Mouse (Mus musculus) forebrain, postnatal 0 days (tissue): ENCODE measurements around the gene Fam207a. TPM values are rescaled to one million over a fixed set of nuclear protein-coding genes. Genes with fewer than 3 reads are reported as not detected.
A peak's percentile ranks its signal among the peaks of the same experiment; 100 is the strongest.

Experiments
- ATAC-seq: fragments of 200-750 bp; cut with Nextera tagmentation; 2 replicates; pipeline ENCODE4 v1.8.0; 2017; ENCODE audit warnings: mild to moderate bottlenecking, moderate library complexity
- DNase-seq: peaks from one replicate; pipeline ENCODE4 v3.0.0-alpha.2; 2015
- H3K27ac ChIP-seq: fragments of 300-500 bp; sonication (generic); 2 replicates; pipeline ENCODE4 v1.5.1; 2014; ENCODE audit warnings: low read depth, mild to moderate bottlenecking, antibody characterized with exemption, low read length, moderate library complexity, mixed read lengths
- H3K27me3 ChIP-seq: fragments of 300-500 bp; sonication (generic); 2 replicates; pipeline ENCODE4 v1.6.1; 2014; ENCODE audit warnings: mild to moderate bottlenecking, low read length, mixed read lengths; ENCODE audit not compliant: insufficient read depth
- H3K36me3 ChIP-seq: fragments of 300-500 bp; sonication (generic); 2 replicates; pipeline ENCODE4 v1.6.1; 2014; ENCODE audit warnings: mild to moderate bottlenecking, moderate library complexity; ENCODE audit not compliant: insufficient read depth
- H3K4me1 ChIP-seq: fragments of 300-500 bp; sonication (generic); 2 replicates; pipeline ENCODE4 v1.6.1; 2014; ENCODE audit warnings: antibody characterized with exemption; ENCODE audit not compliant: insufficient read depth
- H3K4me2 ChIP-seq: fragments of 300-500 bp; sonication (generic); 2 replicates; pipeline ENCODE4 v1.6.1; 2014; ENCODE audit warnings: low read depth, mild to moderate bottlenecking, moderate library complexity
- H3K4me3 ChIP-seq: fragments of 300-500 bp; sonication (generic); 2 replicates; pipeline ENCODE4 v1.5.1; 2014; ENCODE audit warnings: low read depth, low read length, mixed read lengths
- H3K9ac ChIP-seq: fragments of 300-500 bp; sonication (generic); 2 replicates; pipeline ENCODE4 v1.6.1; 2014; ENCODE audit warnings: mild to moderate bottlenecking
- H3K9me3 ChIP-seq: fragments of 300-500 bp; sonication (generic); 2 replicates; pipeline ENCODE4 v1.6.1; 2016; ENCODE audit warnings: low read length
- CTCF ChIP-seq: sonication (generic); IDR thresholded peaks from 2 replicates; pipeline ENCODE4 v1.5.1; 2016; ENCODE audit warnings: antibody characterized with exemption, control low read depth, low read depth
- WGBS: fragments of 180-500 bp; shearing (Covaris S2); extraction: QIAGEN DNeasy Blood & Tissue Kit; methylation state at CpG from one replicate; pipeline ENCODE4 v1.1.7; 2014; 5-methylcytosine and 5-hydroxymethylcytosine counted together
- polyA plus RNA-seq: library from polyadenylated mRNA; unstranded; fragments of >200 nt; fragmentation: Nextera tagmentation; extraction: Ambion mirVana; gene quantifications from 2 replicates; pipeline ENCODE4 v1.2.1, GENCODE M21; 2015
- total RNA-seq: library from RNA; depleted of rRNA; stranded (reverse); fragments of >200 nt; gene quantifications from 2 replicates; pipeline ENCODE4 v1.2.3, GENCODE M21; 2014

Gene Fam207a
- total and polyA plus RNA-seq, 2 experiments from 2014 or later: 34.9 to 42.2 TPM

DNA sequence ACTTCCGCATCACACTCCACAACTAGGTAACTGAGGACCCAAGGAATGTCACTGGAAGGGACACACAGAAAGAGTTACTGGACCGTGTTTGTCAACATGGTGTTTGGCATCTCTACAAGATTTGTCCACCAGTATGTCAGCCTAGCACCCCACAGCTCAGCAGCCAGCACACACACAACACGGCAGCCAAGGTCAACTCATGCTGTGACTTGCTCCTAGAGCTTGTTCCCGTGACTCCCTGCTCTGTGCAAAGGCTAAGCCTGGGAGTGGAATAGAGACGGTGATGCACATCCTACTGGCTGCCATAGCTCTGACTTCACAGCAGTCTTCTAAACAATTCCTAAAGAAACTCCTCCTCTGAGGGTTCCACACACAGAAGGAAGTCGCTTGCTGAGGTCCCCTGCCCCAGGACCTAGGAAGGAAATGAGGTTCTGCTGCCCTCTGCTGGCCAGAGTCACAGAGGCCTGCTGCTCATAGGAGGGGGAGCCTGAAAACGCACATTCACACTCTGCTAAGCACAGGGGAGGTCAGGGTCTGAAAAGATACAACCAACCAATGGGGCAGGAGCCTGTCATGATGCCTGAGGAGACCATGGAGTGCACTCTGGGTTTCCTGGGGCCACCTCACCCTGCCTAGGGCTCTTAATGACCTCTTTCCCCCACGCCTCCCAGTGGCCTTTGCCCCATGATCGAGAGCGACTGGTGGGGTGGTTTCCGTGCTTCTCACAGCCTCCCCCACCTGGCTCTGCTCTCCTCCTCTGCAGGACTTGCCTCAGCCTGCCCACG is 6.0 kb downstream of the Fam207a start:
- H3K4me2 ChIP-seq: no peak overlapping the region
- peak; percentile 94 for ATAC-seq
- peak; percentile 88 for DNase-seq
- H3K27ac ChIP-seq: no peak overlapping the region
- no peak overlapping the region for H3K9ac ChIP-seq
- no peak overlapping the region for H3K4me3 ChIP-seq
- H3K4me1 ChIP-seq: no peaks in the 10 kb centered on the region; the same call in 1 of the 2 replicates
- 48% methylated on average over 12 of the region's 12 CpGs for WGBS
- H3K27me3 ChIP-seq: no peaks in the 10 kb centered on the region
- peaks cover 57% of the 10 kb centered on the region for H3K36me3 ChIP-seq
- peak; percentile 96 for TF ChIP-seq CTCF
- H3K9me3 ChIP-seq: no peaks in the 10 kb centered on the region

DNA sequence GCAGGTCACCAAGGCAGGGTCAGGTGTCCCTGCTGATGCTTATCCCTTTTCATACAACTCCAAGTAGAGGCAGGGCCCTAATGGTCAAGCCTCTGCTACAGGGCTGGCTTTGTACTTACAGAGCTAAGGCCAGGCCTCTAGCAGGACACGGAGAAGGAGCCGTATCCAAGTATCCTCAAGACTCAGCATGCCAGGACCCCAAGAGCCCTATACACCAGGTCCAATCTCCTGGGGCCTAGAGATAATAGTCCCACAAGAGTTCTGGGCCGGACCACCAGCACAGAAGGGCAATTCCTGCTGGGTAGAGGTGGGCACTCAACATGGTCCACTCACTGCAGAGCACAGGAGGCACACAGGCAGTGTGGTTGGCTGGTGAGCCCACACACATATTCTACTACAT is 6.8 kb downstream of the Fam207a start:
- Histone ChIP-seq H3K4me1 (no peaks in the 10 kb centered on the region), H3K36me3 (peaks cover 53% of the 10 kb centered on the region), H3K4me3 (no peak overlapping the region), H3K9ac (no peak overlapping the region), H3K9me3 (no peaks in the 10 kb centered on the region), H3K4me2 (no peak overlapping the region), H3K27me3 (no peaks in the 10 kb centered on the region), H3K27ac (no peak overlapping the region)
- ATAC-seq (no peak), DNase-seq (no peak)
- WGBS: 92% methylated on average over 3 of the region's 3 CpGs
- TF ChIP-seq CTCF: no peak

DNA sequence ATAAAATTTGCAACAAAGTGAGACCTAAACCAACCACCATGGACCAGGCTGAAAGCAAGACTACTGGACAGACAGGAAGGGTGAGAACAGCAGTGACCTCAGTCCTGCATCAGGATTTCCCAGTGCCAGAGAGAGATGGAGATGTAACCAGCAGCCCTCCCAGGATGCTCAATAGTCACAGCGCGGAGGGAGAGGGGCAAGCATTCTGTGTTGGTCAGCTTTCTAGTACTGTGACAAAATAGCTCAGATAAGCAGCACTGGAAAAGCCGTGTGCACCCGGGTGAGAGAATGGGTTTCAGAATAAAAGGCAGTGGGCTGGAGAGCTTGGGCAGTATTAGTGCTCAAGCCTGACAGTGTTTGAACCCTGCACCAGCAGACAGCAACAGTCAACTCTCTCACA is 7.8 kb downstream of the Fam207a start:
- H3K9me3 ChIP-seq: no peaks in the 10 kb centered on the region
- no peaks in the 10 kb centered on the region for H3K27me3 ChIP-seq
- no peak overlapping the region for H3K4me2 ChIP-seq
- no peaks in the 10 kb centered on the region for H3K4me1 ChIP-seq
- no peak overlapping the region for H3K9ac ChIP-seq
- H3K4me3 ChIP-seq: no peak overlapping the region
- H3K27ac ChIP-seq: no peak overlapping the region
- DNase-seq (no peak), ATAC-seq (no peak)
- peaks cover 57% of the 10 kb centered on the region for H3K36me3 ChIP-seq
- 91% methylated on average over 4 of the region's 4 CpGs for WGBS
- TF ChIP-seq CTCF: no peak

DNA sequence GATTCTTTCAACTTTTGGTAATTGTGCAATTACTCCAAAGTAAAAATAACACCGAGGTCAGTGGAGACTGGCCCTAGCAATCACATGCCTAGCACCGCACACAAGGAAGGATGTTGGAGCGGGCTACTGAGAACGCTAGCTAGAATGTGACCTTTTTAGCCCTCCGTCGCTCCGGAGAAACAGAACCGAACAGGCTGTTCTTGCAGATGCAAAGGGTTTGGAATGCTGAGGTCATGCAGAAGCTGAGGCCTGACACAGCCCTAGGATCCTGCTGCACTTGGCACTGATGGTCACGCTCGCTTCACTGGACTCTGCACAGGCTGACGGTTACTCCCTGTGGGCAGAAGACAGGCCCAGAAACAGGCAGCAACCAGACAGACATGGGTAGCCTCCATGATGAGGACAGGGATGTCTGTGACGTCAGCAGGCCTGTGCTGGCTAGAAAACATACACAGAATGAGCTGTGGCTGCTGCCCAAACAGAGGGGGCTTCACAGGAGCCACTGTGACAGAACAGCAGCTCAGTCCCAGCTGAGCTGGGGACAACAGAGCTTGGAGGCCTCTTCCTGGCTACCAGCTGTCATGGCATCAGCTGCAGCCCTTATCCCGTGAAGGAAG is 8.5 kb downstream of the Fam207a start:
- no peak overlapping the region for H3K27ac ChIP-seq
- no peak for ATAC-seq

DNA sequence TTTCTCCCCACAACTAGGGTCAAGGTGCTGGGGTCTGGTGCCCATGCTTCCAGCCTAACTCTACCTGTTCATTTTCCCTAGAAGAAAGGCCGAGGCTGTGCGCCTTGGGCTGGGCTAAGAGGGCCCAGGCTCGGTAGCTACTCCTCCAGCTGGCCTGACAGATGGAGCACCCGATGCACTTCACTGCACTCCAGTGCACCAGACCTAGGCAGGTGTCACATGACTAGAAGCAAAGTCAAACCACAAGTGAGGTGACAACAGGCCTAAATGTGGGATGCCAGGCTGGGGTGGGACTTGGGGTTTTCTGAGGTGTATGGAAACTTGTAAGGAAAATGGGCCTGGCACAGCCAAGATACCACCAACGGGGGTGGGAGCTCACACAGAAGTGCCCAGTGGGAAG is 9.1 kb downstream of the Fam207a start:
- Histone ChIP-seq H3K27me3 (no peaks in the 10 kb centered on the region), H3K4me1 (no peaks in the 10 kb centered on the region), H3K27ac (no peak overlapping the region), H3K4me3 (no peak overlapping the region), H3K9ac (no peak overlapping the region), H3K9me3 (no peaks in the 10 kb centered on the region), H3K36me3 (peaks cover 52% of the 10 kb centered on the region), H3K4me2 (no peak overlapping the region)
- DNase-seq (no peak), ATAC-seq (no peak)
- TF ChIP-seq CTCF: no peak
- 71% methylated on average over 5 of the region's 5 CpGs for WGBS

More for the DNA sequence above, 8.5 kb downstream of the Fam207a start:
- Histone ChIP-seq H3K4me3 (no peak overlapping the region), H3K9ac (no peak overlapping the region), H3K4me2 (no peak overlapping the region), H3K36me3 (peaks cover 55% of the 10 kb centered on the region), H3K9me3 (no peaks in the 10 kb centered on the region), H3K4me1 (no peaks in the 10 kb centered on the region), H3K27me3 (no peaks in the 10 kb centered on the region)
- WGBS: 89% methylated on average over 13 of the region's 13 CpGs
- no peak for DNase-seq
- TF ChIP-seq CTCF: no peak

DNA sequence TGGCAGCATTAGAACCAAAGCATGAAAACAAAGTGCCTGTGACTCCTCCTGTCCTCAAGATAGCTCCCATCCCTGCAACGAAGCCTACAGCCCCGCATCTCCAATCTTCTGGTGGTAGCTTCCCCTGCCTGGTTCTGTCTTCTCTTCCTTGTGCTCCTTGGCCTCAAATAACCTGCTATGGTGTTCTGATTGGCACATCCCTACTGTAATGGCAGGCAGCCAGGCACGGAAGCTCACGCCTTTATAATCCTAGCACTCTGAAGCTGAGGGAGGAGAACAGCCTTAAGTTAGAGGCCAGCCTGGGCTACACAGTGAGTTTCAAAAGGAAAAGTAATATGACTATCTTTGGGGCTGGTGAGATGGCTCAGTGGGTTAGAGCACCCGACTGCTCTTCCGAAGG is 11.4 kb downstream of the Fam207a start:
- Histone ChIP-seq H3K9me3 (no peaks in the 10 kb centered on the region), H3K4me2 (no peak overlapping the region), H3K36me3 (peaks cover 58% of the 10 kb centered on the region), H3K9ac (no peak overlapping the region), H3K27ac (no peak overlapping the region), H3K27me3 (no peaks in the 10 kb centered on the region), H3K4me3 (no peak overlapping the region), H3K4me1 (no peaks in the 10 kb centered on the region)
- 85% methylated on average over 6 of the region's 6 CpGs for WGBS
- no peak for ATAC-seq
- no peak for TF ChIP-seq CTCF
- no peak for DNase-seq
